Mouse (Mus musculus) forebrain, embryonic 14.5 days (tissue): ENCODE data around the gene Ccdc106. TPM values are rescaled to one million over a fixed set of nuclear protein-coding genes. Genes with fewer than 3 reads are reported as not detected.
"Not testable (repeated sequence)": the region's sequence is repeated elsewhere in the genome, so short reads cannot be mapped to it uniquely, and the experiment has no call there.

ENCODE experiments used
- ATAC-seq: fragments of 200-750 bp; cut with Nextera tagmentation; 2 replicates; pipeline ENCODE4 v1.8.0; 2017; ENCODE audit warnings: mild to moderate bottlenecking, moderate library complexity
- DNase-seq: peaks from one replicate; pipeline ENCODE4 v3.0.0-alpha.2; 2015; ENCODE audit warnings: low spot score
- H3K27ac ChIP-seq: fragments of 300-500 bp; sonication (generic); 2 replicates; pipeline ENCODE4 v1.5.1; 2014; ENCODE audit warnings: low read depth, mild to moderate bottlenecking, control low read depth, low read length, moderate library complexity
- H3K27me3 ChIP-seq: fragments of 300-500 bp; sonication (generic); replicated peaks from 2 replicates; pipeline ENCODE4 v1.6.1; 2014; ENCODE audit warnings: low read length, control low read depth, mixed read lengths; ENCODE audit not compliant: control insufficient read depth, insufficient read depth
- H3K36me3 ChIP-seq: fragments of 300-500 bp; sonication (generic); 2 replicates; pipeline ENCODE4 v1.6.1; 2014; ENCODE audit warnings: low read length, control low read depth; ENCODE audit not compliant: control insufficient read depth, insufficient read depth
- H3K4me1 ChIP-seq: fragments of 300-500 bp; sonication (generic); 2 replicates; pipeline ENCODE4 v1.6.1; 2014; ENCODE audit warnings: antibody characterized with exemption, low read length, control low read depth; ENCODE audit not compliant: control insufficient read depth, insufficient read depth
- H3K4me2 ChIP-seq: fragments of 300-500 bp; sonication (generic); 2 replicates; pipeline ENCODE4 v1.6.1; 2014; ENCODE audit warnings: mild to moderate bottlenecking, control low read depth, low read length
- H3K4me3 ChIP-seq: fragments of 300-500 bp; sonication (generic); 2 replicates; pipeline ENCODE4 v1.5.1; 2014; ENCODE audit warnings: low read depth, low read length, control low read depth
- H3K9ac ChIP-seq: fragments of 300-500 bp; sonication (generic); 2 replicates; pipeline ENCODE4 v1.6.1; 2014; ENCODE audit warnings: mild to moderate bottlenecking, low read length, control low read depth, moderate library complexity
- H3K9me3 ChIP-seq: fragments of 300-500 bp; sonication (generic); replicated peaks from 2 replicates; pipeline ENCODE4 v1.6.1; 2016; ENCODE audit warnings: low read length, control low read depth, mixed read lengths; ENCODE audit not compliant: control insufficient read depth
- WGBS: fragments of 180-500 bp; shearing (Covaris S2); extraction: QIAGEN DNeasy Blood & Tissue Kit; methylation state at CpG from one replicate; pipeline ENCODE4 v1.1.7; 2014; 5-methylcytosine and 5-hydroxymethylcytosine counted together
- polyA plus RNA-seq: library from polyadenylated mRNA; unstranded; fragments of >200 nt; fragmentation: Nextera tagmentation; extraction: Ambion mirVana; gene quantifications from 2 replicates; pipeline ENCODE4 v1.2.1, GENCODE M21; 2014

Ccdc106 gene
- polyA plus RNA-seq, 1 experiment from 2014 or later, result 36.1 TPM

DNA sequence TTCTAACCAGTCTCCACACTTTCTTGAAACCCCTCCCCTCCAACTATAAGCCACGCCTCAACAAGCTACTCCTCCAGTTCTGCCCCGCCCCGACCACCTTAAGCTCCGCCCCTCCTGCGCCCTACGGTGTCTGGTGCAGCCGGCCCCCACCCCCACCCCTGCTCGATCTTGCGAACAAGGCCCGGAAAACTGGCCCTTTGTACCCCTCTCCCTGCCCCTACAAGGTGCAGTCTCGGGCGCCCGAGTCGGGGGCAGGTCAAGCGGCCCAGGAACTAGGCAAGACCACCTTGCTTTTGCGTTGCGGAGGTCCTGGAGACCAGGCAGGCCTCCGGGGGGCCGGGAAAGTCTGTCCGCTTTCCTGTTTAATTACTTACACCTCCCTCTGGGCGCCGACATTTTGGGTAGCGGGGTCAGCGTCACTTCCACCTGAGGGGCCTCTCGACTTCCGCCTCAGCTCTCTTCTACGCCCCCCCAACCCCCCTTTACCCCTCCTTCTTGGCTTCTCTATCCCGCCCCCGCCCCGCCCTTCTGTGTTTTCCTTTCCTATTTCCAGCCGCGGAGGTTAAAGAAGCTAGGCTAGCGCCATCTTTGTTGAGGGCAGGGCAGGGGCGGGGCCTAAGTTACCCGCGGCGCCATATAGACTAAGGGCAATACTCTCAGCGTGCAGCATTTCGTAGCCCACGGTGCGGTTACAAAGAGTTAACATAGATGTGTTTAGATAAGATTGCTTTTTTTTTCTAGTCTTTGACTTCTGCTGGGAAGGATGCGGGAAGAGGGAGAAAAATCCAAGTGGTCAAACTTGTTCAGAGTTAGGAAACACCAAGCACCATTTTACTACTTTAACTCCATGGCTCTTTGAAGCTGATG is 5.9 kb upstream of the Ccdc106 start, which contains the start of the genes Zfp524 and Fiz1:
TSS of gene Zfp524 (plus strand) at position 165 of the 867 bp plus-strand sequence.
TSS of gene Fiz1 (minus strand) at position 447 of the 867 bp plus-strand sequence.
- Histone ChIP-seq H3K4me1 (peaks cover 5% of the 10 kb centered on the region; the same call in 1 of the 2 replicates), H3K9me3 (no peaks in the 10 kb centered on the region), H3K4me2 (peak within 1 kb of the TSS; percentile 59), H3K9ac (peak within 1 kb of the TSS; percentile 88), H3K4me3 (peak within 1 kb of the TSS; percentile 70), H3K27ac (peak within 1 kb of the TSS; percentile 99), H3K27me3 (no peaks in the 10 kb centered on the region), H3K36me3 (peaks cover 34% of the 10 kb centered on the region)
- DNase-seq (peak; percentile 98), ATAC-seq (peak; percentile 84)
- under 1% methylated on average over 42 of the region's 42 CpGs for WGBS

GRCm38 (mm10) chr7:5015118-5016001 is 5.0 kb upstream of the Ccdc106 start, which contains the start of gene Gm44973:
Gm44973 (plus strand) TSS chr7:5015496.
- Histone ChIP-seq H3K9me3 (no peaks in the 10 kb centered on the region), H3K4me2 (peak within 1 kb of the TSS; percentile 59), H3K4me1 (peaks cover 5% of the 10 kb centered on the region; the same call in 1 of the 2 replicates), H3K36me3 (peaks cover 26% of the 10 kb centered on the region), H3K27ac (peak within 1 kb of the TSS; percentile 99), H3K27me3 (no peaks in the 10 kb centered on the region), H3K9ac (peak within 1 kb of the TSS; percentile 88), H3K4me3 (peak within 1 kb of the TSS; percentile 70)
- DNase-seq, result peak; percentile 97
- WGBS, result under 1% methylated on average over 60 of the region's 76 CpGs
- peak; percentile 78 for ATAC-seq

- WGBS, result 70% methylated on average over 3 of the region's 3 CpGs
Measured at GRCm38 (mm10) chr7:5016057-5016456, 4.3 kb upstream of the Ccdc106 start.

GRCm38 (mm10) chr7:5016920-5017319 is 3.4 kb upstream of the Ccdc106 start:
- DNase-seq, result no peak
- H3K4me2 ChIP-seq, result no peak overlapping the region
- ATAC-seq, result no peak
- H3K27me3 ChIP-seq, result no peaks in the 10 kb centered on the region
- no peaks in the 10 kb centered on the region for H3K9me3 ChIP-seq
- peaks cover 12% of the 10 kb centered on the region for H3K36me3 ChIP-seq
- WGBS, result 98% methylated on average over 2 of the region's 2 CpGs
- no peak overlapping the region for H3K4me3 ChIP-seq
- H3K4me1 ChIP-seq, result peaks cover 13% of the 10 kb centered on the region
- H3K9ac ChIP-seq, result no peak overlapping the region
- no peak overlapping the region for H3K27ac ChIP-seq

More at GRCm38 (mm10) chr7:5016057-5016456, 4.3 kb upstream of the Ccdc106 start:
- Histone ChIP-seq H3K4me1 (peaks cover 6% of the 10 kb centered on the region), H3K27me3 (no peaks in the 10 kb centered on the region), H3K4me3 (peak overlapping the region; percentile 70), H3K4me2 (peak overlapping the region; percentile 59), H3K36me3 (peaks cover 19% of the 10 kb centered on the region), H3K9me3 (no peaks in the 10 kb centered on the region), H3K9ac (peak overlapping the region; percentile 70), H3K27ac (peak overlapping the region; percentile 99)
- no peak for ATAC-seq
- DNase-seq, result no peak

DNA sequence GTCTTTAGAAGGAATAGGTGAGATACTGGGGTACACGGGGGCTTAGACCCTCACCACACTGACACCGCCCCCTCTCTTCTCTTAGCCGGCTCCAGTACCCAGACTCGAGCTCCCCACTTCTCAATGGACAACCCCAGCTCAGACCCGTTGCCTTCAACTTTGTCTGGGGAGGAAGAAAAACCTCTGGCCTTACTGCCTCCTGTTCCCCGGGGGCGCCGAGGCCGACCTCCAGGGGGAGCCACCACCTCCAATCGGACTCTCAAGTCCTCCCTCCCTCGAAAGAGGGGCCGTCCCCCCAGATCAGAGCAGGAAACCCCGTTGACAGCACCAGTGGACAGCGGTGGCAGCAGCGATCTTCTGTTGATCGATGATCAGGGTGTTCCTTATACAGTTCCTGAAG is 3.0 kb upstream of the Ccdc106 start:
- no peak overlapping the region for H3K27ac ChIP-seq

GRCm38 (mm10) chr7:5017931-5018330 is 2.4 kb upstream of the Ccdc106 start:
- Histone ChIP-seq H3K27me3 (no peaks in the 10 kb centered on the region), H3K36me3 (peaks cover 13% of the 10 kb centered on the region; the same call in 1 of the 2 replicates), H3K4me1 (peaks cover 13% of the 10 kb centered on the region), H3K9ac (no peak overlapping the region), H3K27ac (no peak overlapping the region), H3K4me2 (no peak overlapping the region), H3K4me3 (no peak overlapping the region), H3K9me3 (no peaks in the 10 kb centered on the region)
- DNase-seq, result no peak
- WGBS, result 95% methylated on average over 21 of the region's 21 CpGs
- no peak for ATAC-seq

More for the DNA sequence above, 3.0 kb upstream of the Ccdc106 start:
- ATAC-seq, result no peak
- Histone ChIP-seq H3K4me2 (no peak overlapping the region), H3K9me3 (no peaks in the 10 kb centered on the region), H3K4me1 (peaks cover 13% of the 10 kb centered on the region), H3K9ac (no peak overlapping the region), H3K36me3 (peaks cover 12% of the 10 kb centered on the region), H3K27me3 (no peaks in the 10 kb centered on the region), H3K4me3 (no peak overlapping the region)
- no peak for DNase-seq
- 94% methylated on average over 16 of the region's 16 CpGs for WGBS

GRCm38 (mm10) chr7:5019576-5019975 is 777 bp upstream of the Ccdc106 start:
- ATAC-seq, DNase-seq, H3K9me3 ChIP-seq, H3K27me3 ChIP-seq: not testable (repeated sequence)
- H3K4me3 ChIP-seq, result peak overlapping the region; percentile 85
- H3K4me1 ChIP-seq, result peaks cover 13% of the 10 kb centered on the region
- H3K4me2 ChIP-seq, result peak overlapping the region; percentile 84
- H3K27ac ChIP-seq, result peak overlapping the region; percentile 91
- H3K9ac ChIP-seq, result peak overlapping the region; percentile 25; the same call in 1 of the 2 replicates
- H3K36me3 ChIP-seq, result peaks cover 27% of the 10 kb centered on the region
- 26% methylated on average over 8 of the region's 8 CpGs for WGBS

GRCm38 (mm10) chr7:5020685-5021084 is 332 bp downstream of the Ccdc106 start:
- Histone ChIP-seq H3K4me3 (peak overlapping the region; percentile 85), H3K36me3 (peaks cover 28% of the 10 kb centered on the region), H3K9ac (peak overlapping the region; percentile 94), H3K4me1 (peaks cover 13% of the 10 kb centered on the region), H3K4me2 (peak overlapping the region; percentile 84), H3K27ac (peak overlapping the region; percentile 91), H3K27me3 (no peaks in the 10 kb centered on the region), H3K9me3 (no peaks in the 10 kb centered on the region)
- no peak; the same call in 1 of the 2 replicates for ATAC-seq
- 2% methylated on average over 9 of the region's 15 CpGs for WGBS
- DNase-seq, result peak; percentile 15
